Mouse (Mus musculus) small intestine, adult 2 months (tissue): Measurements from ENCODE around the gene Slc4a4. TPM values are rescaled to one million over a fixed set of nuclear protein-coding genes. Genes with fewer than 3 reads are reported as not detected.
"Not testable (repeated sequence)": the region's sequence is repeated elsewhere in the genome, so short reads cannot be mapped to it uniquely, and the experiment has no call there.

ENCODE experiments used
- H3K27ac ChIP-seq: fragments of 200-500 bp; 2 replicates; pipeline ENCODE4 v1.5.1; 2012; ENCODE audit warnings: low read depth, low read length, control low read depth, inconsistent platforms; ENCODE audit not compliant: insufficient read depth
- H3K27me3 ChIP-seq: fragments of 200-500 bp; 2 replicates; pipeline ENCODE4 v1.6.1; 2012; ENCODE audit warnings: mild to moderate bottlenecking, moderate library complexity, low read length, inconsistent platforms; ENCODE audit not compliant: control insufficient read depth, insufficient read depth
- H3K36me3 ChIP-seq: fragments of 200-500 bp; 2 replicates; pipeline ENCODE4 v1.6.1; 2012; ENCODE audit warnings: mild to moderate bottlenecking, low read length, control low read depth, inconsistent platforms; ENCODE audit not compliant: control insufficient read depth, insufficient read depth
- H3K4me1 ChIP-seq: fragments of 200-500 bp; 2 replicates; pipeline ENCODE4 v1.6.1; 2012; ENCODE audit warnings: low read length, inconsistent platforms, mixed read lengths; ENCODE audit not compliant: control insufficient read depth, insufficient read depth, insufficient read length
- H3K4me3 ChIP-seq: fragments of 200-500 bp; 2 replicates; pipeline ENCODE4 v1.5.1; 2012; ENCODE audit warnings: low read depth, mild to moderate bottlenecking, control low read depth, inconsistent platforms, low read length, moderate library complexity
- CTCF ChIP-seq: fragments of 200-500 bp; IDR thresholded peaks from 2 replicates; pipeline ENCODE4 v1.5.1; 2012; ENCODE audit warnings: low read depth, mild to moderate bottlenecking, control low read depth, inconsistent platforms, low read length, moderate library complexity, mixed read lengths; ENCODE audit not compliant: insufficient replicate concordance, insufficient read length; ENCODE audit errors: extremely low read depth
- POLR2A ChIP-seq: fragments of 200-500 bp; IDR thresholded peaks from 2 replicates; pipeline ENCODE4 v1.6.1; 2012; ENCODE audit warnings: low read depth, mild to moderate bottlenecking, control low read depth, inconsistent platforms, low read length, moderate library complexity
- WGBS: fragments of 180-500 bp; shearing (Covaris S2); methylation state at CpG from one replicate; pipeline ENCODE4 v1.1.7; 2018; 5-methylcytosine and 5-hydroxymethylcytosine counted together
- polyA plus RNA-seq: library from polyadenylated mRNA; depleted of rRNA; stranded (reverse); fragments of >200 nt; gene quantifications from 2 replicates; pipeline ENCODE4 v1.2.3, GENCODE M21; 2012

The Slc4a4 gene
- polyA plus RNA-seq, 1 experiment: 15.3 TPM

- no peaks in the 10 kb centered on the region for H3K27me3 ChIP-seq
- 90% methylated on average over 9 of the region's 9 CpGs for WGBS
- TF ChIP-seq CTCF: no peak
- TF ChIP-seq POLR2A: no peak
- peaks cover 1% of the 10 kb centered on the region; the same call in 1 of the 2 replicates for H3K36me3 ChIP-seq
- no peak overlapping the region for H3K4me3 ChIP-seq
- no peak overlapping the region for H3K27ac ChIP-seq
- no peaks in the 10 kb centered on the region for H3K4me1 ChIP-seq
These were observed 218.7 kb downstream of the Slc4a4 start for GRCm38 (mm10) chr5:89105346-89105745.

- Histone ChIP-seq H3K4me1 (no peaks in the 10 kb centered on the region), H3K27ac (no peak overlapping the region), H3K36me3 (peaks cover 4% of the 10 kb centered on the region), H3K27me3 (no peaks in the 10 kb centered on the region), H3K4me3 (no peak overlapping the region)
- TF ChIP-seq CTCF: no peak
These were observed 219.6 kb downstream of the Slc4a4 start for GRCm38 (mm10) chr5:89106217-89106616.

- Histone ChIP-seq H3K4me1 (no peaks in the 10 kb centered on the region), H3K36me3 (peaks cover 4% of the 10 kb centered on the region), H3K27ac (no peak overlapping the region), H3K4me3 (no peak overlapping the region), H3K27me3 (no peaks in the 10 kb centered on the region)
- no peak for TF ChIP-seq POLR2A
- TF ChIP-seq CTCF: no peak
- WGBS: 94% methylated on average over 1 of the region's 1 CpGs
These were observed 222.2 kb downstream of the Slc4a4 start for GRCm38 (mm10) chr5:89108809-89109208.

GRCm38 (mm10) chr5:89109832-89110231 is 223.2 kb downstream of the Slc4a4 start:
- H3K4me3 ChIP-seq: no peak overlapping the region
- H3K27ac ChIP-seq: no peak overlapping the region
- WGBS: 90% methylated on average over 2 of the region's 2 CpGs
- TF ChIP-seq POLR2A (no peak), CTCF (no peak)
- H3K4me1 ChIP-seq: no peaks in the 10 kb centered on the region
- H3K27me3 ChIP-seq: no peaks in the 10 kb centered on the region
- peaks cover 3% of the 10 kb centered on the region for H3K36me3 ChIP-seq

DNA sequence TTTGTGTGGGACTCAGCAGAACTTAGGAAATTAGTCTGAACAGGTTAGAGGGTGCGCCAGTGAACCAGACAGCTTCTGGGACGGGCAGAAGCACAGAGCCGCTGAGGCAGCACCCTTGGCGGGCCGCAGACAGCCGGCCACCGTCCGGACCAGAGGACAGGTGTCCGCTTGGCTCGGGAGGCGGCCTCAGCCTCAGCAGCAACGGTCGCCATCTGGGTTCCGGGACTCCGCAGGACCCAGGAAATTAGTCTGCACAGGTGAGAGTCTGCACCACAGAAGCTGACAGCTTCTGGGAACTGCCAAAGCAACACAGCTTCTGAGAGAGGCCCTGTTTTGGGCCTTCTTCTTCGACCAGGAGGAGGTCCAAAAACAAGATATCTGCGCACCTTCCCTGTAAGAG is 225.4 kb downstream of the Slc4a4 start:
- H3K27me3 ChIP-seq, H3K36me3 ChIP-seq, H3K27ac ChIP-seq, H3K4me3 ChIP-seq, H3K4me1 ChIP-seq: not testable (repeated sequence)
- WGBS: 94% methylated on average over 15 of the region's 17 CpGs

DNA sequence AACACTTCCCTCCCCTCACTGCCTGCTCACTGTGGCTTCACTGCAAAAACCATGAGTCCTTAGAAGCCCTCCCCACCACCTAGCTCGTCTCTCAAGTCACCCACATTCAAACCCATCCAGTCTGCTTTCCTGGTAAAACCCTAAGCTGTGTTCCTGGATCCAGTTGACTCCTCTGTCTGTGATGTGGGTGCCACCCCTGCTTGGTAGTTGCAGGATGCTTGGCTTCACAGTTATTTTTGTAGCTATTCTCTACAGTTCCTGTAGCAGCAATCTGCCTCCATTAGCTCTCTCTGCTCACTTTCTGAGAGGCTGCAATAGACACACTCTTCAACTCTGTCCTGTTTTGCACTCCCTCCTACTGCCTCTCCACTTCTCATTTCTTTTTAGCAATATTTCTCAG is 234.3 kb downstream of the Slc4a4 start:
- no peak overlapping the region for H3K4me3 ChIP-seq
- TF ChIP-seq CTCF (no peak), POLR2A (no peak)
- 64% methylated on average over 1 of the region's 1 CpGs for WGBS
- H3K27me3 ChIP-seq: no peaks in the 10 kb centered on the region
- no peak overlapping the region for H3K27ac ChIP-seq
- no peaks in the 10 kb centered on the region for H3K4me1 ChIP-seq
- H3K36me3 ChIP-seq: peaks cover 8% of the 10 kb centered on the region

DNA sequence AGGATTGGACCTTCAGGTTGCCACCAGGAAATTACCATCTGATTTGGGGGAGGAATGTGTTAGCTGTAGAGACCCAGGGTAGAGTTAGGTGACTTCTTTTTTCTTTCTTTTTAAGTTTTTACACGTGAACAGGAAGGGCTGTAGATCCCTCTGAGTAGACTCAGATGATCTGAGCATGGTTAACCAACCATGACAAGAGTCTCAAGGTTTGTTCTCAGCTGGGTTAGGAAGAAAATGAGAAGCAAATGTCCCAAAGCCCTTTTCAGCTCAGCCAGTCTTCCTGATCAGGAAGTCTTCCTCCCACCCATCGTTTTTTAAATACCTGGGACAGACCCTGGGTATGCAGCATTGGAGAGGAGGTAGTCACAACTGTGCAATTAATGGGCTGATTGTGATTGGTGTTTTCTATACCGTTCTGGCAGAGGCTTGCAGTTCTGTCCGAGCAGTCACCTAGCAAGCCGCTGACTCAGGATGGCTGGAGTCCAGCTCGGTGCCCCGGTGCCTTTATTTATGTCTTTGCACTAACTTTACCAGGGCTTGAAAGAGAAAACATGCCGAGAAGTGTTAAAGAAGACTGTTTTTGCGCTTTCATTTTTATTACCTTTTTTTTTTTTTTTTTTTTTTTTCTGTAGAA is 236.8 kb downstream of the Slc4a4 start:
- H3K4me1 ChIP-seq: peaks cover 3% of the 10 kb centered on the region; the same call in 1 of the 2 replicates
- H3K27ac ChIP-seq: no peak overlapping the region
- no peak overlapping the region for H3K4me3 ChIP-seq
- WGBS: 84% methylated on average over 9 of the region's 9 CpGs
- no peaks in the 10 kb centered on the region for H3K27me3 ChIP-seq
- peaks cover 8% of the 10 kb centered on the region for H3K36me3 ChIP-seq
- no peak for TF ChIP-seq POLR2A
- no peak for TF ChIP-seq CTCF

- no peak for TF ChIP-seq CTCF
- no peak for TF ChIP-seq POLR2A
- Histone ChIP-seq H3K27ac (no peak overlapping the region), H3K27me3 (no peaks in the 10 kb centered on the region), H3K4me3 (no peak overlapping the region), H3K4me1 (peaks cover 3% of the 10 kb centered on the region; the same call in 1 of the 2 replicates), H3K36me3 (peaks cover 4% of the 10 kb centered on the region)
- WGBS: 90% methylated on average over 6 of the region's 6 CpGs
These were observed 241.6 kb downstream of the Slc4a4 start for GRCm38 (mm10) chr5:89128210-89128609.
